Mouse (Mus musculus): ENCODE data around the gene Sema3f. TPM values are rescaled to one million over a fixed set of nuclear protein-coding genes. Genes with fewer than 3 reads are reported as not detected.
A peak's percentile ranks its signal among the peaks of the same experiment; 100 is the strongest.

Gene Sema3f
- polyA plus RNA-seq, 1 experiment from 2014 or later: 11.9 TPM

DNA sequence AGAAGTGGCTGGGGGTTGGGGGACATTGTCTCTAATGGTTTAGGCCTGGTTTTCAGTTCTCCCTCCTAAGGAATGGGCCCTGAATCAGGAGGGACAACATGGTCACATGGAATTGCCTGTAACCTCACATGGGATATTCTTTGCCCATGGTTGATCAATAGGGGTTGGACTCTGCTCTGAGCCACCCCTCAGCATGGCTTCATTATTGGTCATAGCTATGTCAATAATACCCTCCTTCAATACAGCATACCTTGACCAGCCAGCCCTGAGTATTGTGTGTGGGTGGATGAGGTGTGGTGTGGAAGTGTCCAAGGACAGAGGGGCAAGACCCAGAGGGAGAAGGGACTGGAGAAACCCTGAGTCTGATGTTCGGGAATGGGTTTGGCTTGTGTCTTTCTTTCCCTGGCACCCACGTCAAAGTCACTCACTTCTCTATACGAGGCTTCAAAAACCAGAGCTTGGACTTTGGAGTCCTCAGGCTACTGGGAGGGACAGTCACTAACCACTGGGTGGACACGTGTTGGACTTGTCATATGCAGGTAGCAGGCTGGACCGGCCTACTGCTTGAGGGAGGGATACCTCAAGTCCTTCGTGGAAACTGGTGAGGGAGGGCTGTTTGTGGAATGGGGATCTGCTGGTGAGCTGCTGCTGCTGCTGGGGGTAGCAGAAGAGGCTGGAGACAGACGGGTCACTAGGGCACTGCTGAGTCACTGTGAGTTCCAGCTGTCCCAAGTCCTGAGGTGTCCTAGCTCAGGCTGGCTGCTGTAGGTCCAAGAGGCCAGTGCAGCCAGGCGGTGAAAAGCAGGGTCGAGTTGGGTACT, 35.5 kb downstream of the Sema3f start:
- Histone ChIP-seq H3K4me1 (ENCODE audit: control insufficient read depth, insufficient read depth, low read length) (peaks cover 14% of the 10 kb centered on the region), H3K27me3 (ENCODE audit: control insufficient read depth, insufficient read depth, low read length) (peaks cover 34% of the 10 kb centered on the region), H3K9me3 (ENCODE audit: control insufficient read depth, low read length) (no peaks in the 10 kb centered on the region), H3K4me3 (ENCODE audit: low read depth, low read length) (no peak overlapping the region), H3K9ac (ENCODE audit: low read length) (no peak overlapping the region), H3K36me3 (ENCODE audit: control insufficient read depth, insufficient read depth, low read length) (no peaks in the 10 kb centered on the region), H3K27ac (ENCODE audit: low read depth, low read length) (no peak overlapping the region), H3K4me2 (no peak overlapping the region)
- no peak for ATAC-seq (ENCODE audit: low FRiP score)
- DNase-seq (ENCODE audit: low spot score, missing footprints): no peak
- 50% methylated on average over 9 of the region's 9 CpGs for WGBS

DNA sequence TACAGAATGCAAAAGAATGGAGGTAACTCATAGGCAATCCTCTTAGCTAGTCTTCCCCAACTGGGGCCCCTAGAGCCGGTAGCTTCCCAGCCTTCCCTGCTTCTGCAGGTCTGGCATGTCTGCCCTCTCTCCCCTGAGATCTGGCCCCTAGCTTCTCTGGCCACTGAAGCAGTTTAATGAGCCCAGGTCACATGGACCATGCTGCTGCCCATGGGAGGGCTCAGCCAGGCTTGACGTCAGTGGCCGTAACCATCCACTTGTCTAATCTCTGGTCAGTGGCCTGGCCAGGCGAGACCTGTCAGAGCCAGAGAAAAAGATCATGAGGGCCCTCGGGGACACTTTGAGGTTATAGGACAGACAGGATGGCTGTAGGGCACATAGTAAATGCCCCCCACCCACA, 40.0 kb downstream of the Sema3f start:
- no peak overlapping the region for H3K4me2 ChIP-seq
- peaks cover 14% of the 10 kb centered on the region for H3K27me3 ChIP-seq (ENCODE audit: control insufficient read depth, insufficient read depth, low read length)
- H3K27ac ChIP-seq (ENCODE audit: low read depth, low read length): no peak overlapping the region
- H3K9ac ChIP-seq (ENCODE audit: low read length): no peak overlapping the region
- ATAC-seq (ENCODE audit: low FRiP score) (no peak), DNase-seq (ENCODE audit: low spot score, missing footprints) (no peak)
- H3K9me3 ChIP-seq (ENCODE audit: control insufficient read depth, low read length): no peaks in the 10 kb centered on the region
- 41% methylated on average over 5 of the region's 5 CpGs for WGBS
- H3K4me3 ChIP-seq (ENCODE audit: low read depth, low read length): no peak overlapping the region
- H3K36me3 ChIP-seq (ENCODE audit: control insufficient read depth, insufficient read depth, low read length): no peaks in the 10 kb centered on the region
- peaks cover 24% of the 10 kb centered on the region for H3K4me1 ChIP-seq (ENCODE audit: control insufficient read depth, insufficient read depth, low read length)

DNA sequence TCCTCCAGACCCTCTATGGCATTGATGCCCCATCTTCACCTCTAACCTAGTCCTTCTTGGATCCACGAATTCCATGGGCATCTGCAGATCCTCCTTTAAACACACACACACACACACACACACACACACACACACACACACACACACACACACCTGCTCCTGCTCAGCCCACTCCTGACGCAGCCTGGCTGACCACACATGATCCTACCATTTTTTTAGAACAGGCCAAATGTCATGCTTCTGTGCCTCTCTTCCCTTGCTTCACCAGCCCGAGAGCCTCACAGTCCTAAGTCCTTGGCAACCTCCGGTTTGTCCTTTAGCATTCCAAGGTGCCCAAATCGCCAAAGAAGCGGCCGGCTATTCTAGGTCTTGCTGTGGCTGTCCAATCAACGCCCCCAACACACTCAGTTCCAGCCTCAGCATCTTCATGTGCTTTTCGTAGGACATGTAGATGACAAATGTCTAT, 40.8 kb downstream of the Sema3f start, which contains the start of gene Slc38a3:
Gene Slc38a3, minus strand, starts transcription at position 51 of the 466 bp plus-strand sequence.
- peaks cover 9% of the 10 kb centered on the region; the same call in 1 of the 2 replicates for H3K27me3 ChIP-seq (ENCODE audit: control insufficient read depth, insufficient read depth, low read length)
- H3K9me3 ChIP-seq (ENCODE audit: control insufficient read depth, low read length): no peaks in the 10 kb centered on the region
- no peak for DNase-seq (ENCODE audit: low spot score, missing footprints)
- no peak within 1 kb of the TSS for H3K4me2 ChIP-seq
- H3K27ac ChIP-seq (ENCODE audit: low read depth, low read length): no peak within 1 kb of the TSS
- H3K36me3 ChIP-seq (ENCODE audit: control insufficient read depth, insufficient read depth, low read length): no peaks in the 10 kb centered on the region
- no peak within 1 kb of the TSS for H3K9ac ChIP-seq (ENCODE audit: low read length)
- no peak within 1 kb of the TSS for H3K4me3 ChIP-seq (ENCODE audit: low read depth, low read length)
- H3K4me1 ChIP-seq (ENCODE audit: control insufficient read depth, insufficient read depth, low read length): peaks cover 22% of the 10 kb centered on the region
- WGBS: 86% methylated on average over 9 of the region's 9 CpGs
- no peak for ATAC-seq (ENCODE audit: low FRiP score)

DNA sequence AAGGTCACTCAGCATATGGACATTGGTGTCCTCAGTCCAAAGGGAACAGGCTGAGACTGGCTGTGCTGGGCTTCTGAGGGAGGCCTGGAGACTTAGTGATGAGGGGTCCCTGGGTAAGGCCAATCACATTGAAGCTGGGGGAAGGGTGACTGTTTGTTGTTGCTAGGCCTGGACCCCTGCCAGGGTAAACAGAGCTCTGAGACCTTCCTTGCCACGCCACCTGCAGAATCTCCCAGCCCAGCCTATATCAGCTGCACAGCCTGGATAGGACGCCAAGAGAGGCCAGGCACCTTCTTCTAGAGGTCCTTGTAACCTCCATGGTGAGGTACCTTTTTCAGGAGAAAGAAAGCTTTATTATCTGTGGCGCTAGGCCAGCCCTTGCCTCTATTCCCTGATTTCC, 41.4 kb downstream of the Sema3f start:
- Histone ChIP-seq H3K4me2 (no peak overlapping the region), H3K4me1 (ENCODE audit: control insufficient read depth, insufficient read depth, low read length) (peaks cover 24% of the 10 kb centered on the region), H3K27me3 (ENCODE audit: control insufficient read depth, insufficient read depth, low read length) (peaks cover 5% of the 10 kb centered on the region; the same call in 1 of the 2 replicates), H3K27ac (ENCODE audit: low read depth, low read length) (no peak overlapping the region), H3K9me3 (ENCODE audit: control insufficient read depth, low read length) (no peaks in the 10 kb centered on the region), H3K9ac (ENCODE audit: low read length) (no peak overlapping the region), H3K4me3 (ENCODE audit: low read depth, low read length) (no peak overlapping the region), H3K36me3 (ENCODE audit: control insufficient read depth, insufficient read depth, low read length) (no peaks in the 10 kb centered on the region)
- DNase-seq (ENCODE audit: low spot score, missing footprints) (no peak), ATAC-seq (ENCODE audit: low FRiP score) (no peak)
- WGBS: 63% methylated on average over 3 of the region's 3 CpGs

DNA sequence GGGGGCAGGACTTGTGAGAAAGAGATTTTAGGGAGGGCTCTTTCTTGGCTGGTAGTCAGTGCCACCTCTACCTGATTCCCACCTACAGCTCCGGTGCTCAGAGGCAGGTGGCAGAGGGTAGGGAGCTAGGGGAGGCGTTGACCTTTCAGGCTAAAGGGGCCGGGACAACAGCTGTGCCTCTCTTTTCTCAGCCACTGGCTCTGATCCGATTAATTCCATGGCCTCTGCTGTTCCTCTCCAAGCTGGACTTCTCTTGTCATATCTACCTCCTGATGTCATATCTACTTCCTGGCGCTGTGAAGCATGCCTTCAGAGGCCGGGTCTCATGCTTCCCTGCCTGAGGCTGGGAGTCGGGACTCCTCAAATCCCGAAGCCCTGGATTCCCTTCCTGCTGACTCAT, 42.3 kb downstream of the Sema3f start:
- Histone ChIP-seq H3K27ac (ENCODE audit: low read depth, low read length) (no peak overlapping the region), H3K9ac (ENCODE audit: low read length) (no peak overlapping the region; the same call in 1 of the 2 replicates), H3K9me3 (ENCODE audit: control insufficient read depth, low read length) (no peaks in the 10 kb centered on the region), H3K27me3 (ENCODE audit: control insufficient read depth, insufficient read depth, low read length) (peaks cover 5% of the 10 kb centered on the region; the same call in 1 of the 2 replicates), H3K4me1 (ENCODE audit: control insufficient read depth, insufficient read depth, low read length) (peaks cover 33% of the 10 kb centered on the region), H3K4me2 (no peak overlapping the region), H3K36me3 (ENCODE audit: control insufficient read depth, insufficient read depth, low read length) (no peaks in the 10 kb centered on the region), H3K4me3 (ENCODE audit: low read depth, low read length) (no peak overlapping the region)
- 19% methylated on average over 8 of the region's 8 CpGs for WGBS
- peak; percentile 91 for DNase-seq (ENCODE audit: low spot score, missing footprints)
- ATAC-seq (ENCODE audit: low FRiP score): no peak

DNA sequence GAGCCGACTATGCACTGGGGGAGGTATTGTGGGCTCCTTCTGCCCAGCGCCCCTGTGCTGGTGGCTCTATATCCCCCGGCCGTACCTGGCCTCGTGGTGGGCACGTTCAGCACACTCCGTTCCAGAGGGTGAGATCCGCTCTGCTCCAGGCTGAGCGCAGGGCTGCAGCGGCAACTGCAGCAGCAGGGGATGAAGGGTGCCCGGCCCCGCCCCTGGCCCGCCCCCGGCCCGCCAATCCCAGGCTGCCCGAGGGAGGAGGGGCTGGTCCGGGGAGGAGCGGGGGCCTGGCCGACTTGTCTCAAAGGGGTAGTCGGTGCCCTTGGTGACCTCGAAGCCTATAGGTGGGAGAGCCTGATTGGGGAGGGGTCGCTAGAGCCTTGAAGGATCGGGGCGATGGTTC, 43.1 kb downstream of the Sema3f start:
- peak; percentile 92 for ATAC-seq (ENCODE audit: low FRiP score)
- H3K9me3 ChIP-seq (ENCODE audit: control insufficient read depth, low read length): no peaks in the 10 kb centered on the region
- H3K4me3 ChIP-seq (ENCODE audit: low read depth, low read length): peak overlapping the region; percentile 39
- H3K27ac ChIP-seq (ENCODE audit: low read depth, low read length): no peak overlapping the region
- H3K27me3 ChIP-seq (ENCODE audit: control insufficient read depth, insufficient read depth, low read length): peaks cover 5% of the 10 kb centered on the region; the same call in 1 of the 2 replicates
- H3K9ac ChIP-seq (ENCODE audit: low read length): peak overlapping the region; percentile 64
- peaks cover 33% of the 10 kb centered on the region for H3K4me1 ChIP-seq (ENCODE audit: control insufficient read depth, insufficient read depth, low read length)
- H3K36me3 ChIP-seq (ENCODE audit: control insufficient read depth, insufficient read depth, low read length): no peaks in the 10 kb centered on the region
- under 1% methylated on average over 24 of the region's 24 CpGs for WGBS
- peak; percentile 97 for DNase-seq (ENCODE audit: low spot score, missing footprints)
- H3K4me2 ChIP-seq: peak overlapping the region; percentile 92

DNA sequence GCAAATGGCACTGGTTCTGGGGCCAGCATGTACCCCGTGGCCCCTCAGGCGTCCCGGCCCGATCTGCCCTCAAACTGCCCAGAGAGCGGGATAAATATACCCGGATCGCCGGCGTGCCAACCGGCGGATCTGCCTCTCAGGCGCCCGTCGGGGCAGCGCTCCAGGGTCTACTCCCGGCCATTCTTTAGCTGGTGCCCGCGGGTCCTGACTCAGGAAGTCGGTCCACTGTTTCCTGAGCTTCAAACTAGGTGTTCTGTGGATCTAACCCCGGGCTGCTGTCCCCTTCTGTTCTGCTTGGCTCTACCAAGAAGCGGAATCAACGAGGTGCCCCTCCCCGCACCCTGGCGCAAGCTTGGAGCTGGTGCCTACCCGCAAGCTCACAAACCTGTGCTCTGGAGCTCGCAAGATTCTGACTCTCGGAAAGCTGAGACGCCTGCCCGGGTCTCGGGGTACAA, 43.5 kb downstream of the Sema3f start:
- no peak overlapping the region for H3K27ac ChIP-seq (ENCODE audit: low read depth, low read length)
- peak overlapping the region; percentile 64 for H3K9ac ChIP-seq (ENCODE audit: low read length)
- no peaks in the 10 kb centered on the region for H3K9me3 ChIP-seq (ENCODE audit: control insufficient read depth, low read length)
- H3K4me1 ChIP-seq (ENCODE audit: control insufficient read depth, insufficient read depth, low read length): peaks cover 33% of the 10 kb centered on the region
- peaks cover 5% of the 10 kb centered on the region; the same call in 1 of the 2 replicates for H3K27me3 ChIP-seq (ENCODE audit: control insufficient read depth, insufficient read depth, low read length)
- H3K36me3 ChIP-seq (ENCODE audit: control insufficient read depth, insufficient read depth, low read length): no peaks in the 10 kb centered on the region
- ATAC-seq (ENCODE audit: low FRiP score) (no peak; the same call in 1 of the 2 replicates), DNase-seq (ENCODE audit: low spot score, missing footprints) (peak; percentile 94)
- peak overlapping the region; percentile 92 for H3K4me2 ChIP-seq
- under 1% methylated on average over 29 of the region's 30 CpGs for WGBS
- peak overlapping the region; percentile 39 for H3K4me3 ChIP-seq (ENCODE audit: low read depth, low read length)

DNA sequence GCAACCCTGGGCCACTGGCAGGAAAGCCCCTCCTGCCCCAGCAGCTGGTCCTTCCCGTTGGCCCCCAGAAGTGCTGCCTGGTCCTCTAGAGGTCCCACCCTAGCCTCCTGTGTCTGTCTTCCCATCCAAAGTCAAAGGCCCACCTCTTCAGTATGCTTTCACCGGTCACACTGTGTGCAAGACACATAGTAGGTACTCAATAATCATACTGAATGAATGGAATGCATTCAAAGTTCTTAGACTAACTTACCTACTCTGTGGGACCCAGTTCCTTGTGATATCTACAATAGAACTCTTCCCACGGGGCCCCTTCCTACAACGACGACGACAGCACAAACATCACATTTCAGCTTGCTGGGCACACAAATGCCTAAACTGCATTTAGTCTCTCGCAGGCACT, 45.0 kb downstream of the Sema3f start:
- Histone ChIP-seq H3K4me1 (ENCODE audit: control insufficient read depth, insufficient read depth, low read length) (peaks cover 33% of the 10 kb centered on the region), H3K9me3 (ENCODE audit: control insufficient read depth, low read length) (no peaks in the 10 kb centered on the region), H3K27me3 (ENCODE audit: control insufficient read depth, insufficient read depth, low read length) (peaks cover 5% of the 10 kb centered on the region; the same call in 1 of the 2 replicates), H3K4me2 (no peak overlapping the region), H3K4me3 (ENCODE audit: low read depth, low read length) (no peak overlapping the region), H3K36me3 (ENCODE audit: control insufficient read depth, insufficient read depth, low read length) (no peaks in the 10 kb centered on the region), H3K27ac (ENCODE audit: low read depth, low read length) (no peak overlapping the region), H3K9ac (ENCODE audit: low read length) (no peak overlapping the region)
- no peak for DNase-seq (ENCODE audit: low spot score, missing footprints)
- ATAC-seq (ENCODE audit: low FRiP score): no peak
- 84% methylated on average over 7 of the region's 7 CpGs for WGBS

DNA sequence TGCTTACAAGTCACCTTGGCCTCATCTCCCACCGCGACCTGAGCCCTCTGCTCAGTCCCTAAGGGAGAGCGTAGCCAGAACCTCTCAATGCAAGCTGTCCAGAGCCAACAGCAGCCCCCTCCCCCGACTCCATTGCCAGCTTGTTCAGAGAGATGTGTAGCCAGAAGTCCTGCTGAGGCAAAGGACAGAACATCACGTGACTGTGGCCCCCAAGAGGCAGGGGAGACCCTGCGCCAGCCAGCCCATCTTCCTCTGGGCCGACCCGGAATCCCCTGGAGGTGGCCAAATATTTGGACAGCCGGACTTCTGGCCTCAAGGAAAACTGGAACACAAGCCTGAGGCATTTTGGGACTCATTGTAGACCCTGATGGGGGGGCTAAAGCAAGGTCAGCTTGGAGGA, 46.8 kb downstream of the Sema3f start:
- no peak overlapping the region for H3K4me3 ChIP-seq (ENCODE audit: low read depth, low read length)
- no peak for ATAC-seq (ENCODE audit: low FRiP score)
- no peak overlapping the region for H3K27ac ChIP-seq (ENCODE audit: low read depth, low read length)
- no peak overlapping the region for H3K4me2 ChIP-seq
- H3K27me3 ChIP-seq (ENCODE audit: control insufficient read depth, insufficient read depth, low read length): peaks cover 5% of the 10 kb centered on the region; the same call in 1 of the 2 replicates
- peaks cover 33% of the 10 kb centered on the region for H3K4me1 ChIP-seq (ENCODE audit: control insufficient read depth, insufficient read depth, low read length)
- H3K9me3 ChIP-seq (ENCODE audit: control insufficient read depth, low read length): no peaks in the 10 kb centered on the region
- H3K36me3 ChIP-seq (ENCODE audit: control insufficient read depth, insufficient read depth, low read length): no peaks in the 10 kb centered on the region
- DNase-seq (ENCODE audit: low spot score, missing footprints): no peak
- peak overlapping the region; percentile 36; the same call in 1 of the 2 replicates for H3K9ac ChIP-seq (ENCODE audit: low read length)
- WGBS: 44% methylated on average over 9 of the region's 9 CpGs
